Mouse (Mus musculus): Measurements from ENCODE around the gene P3h3. TPM values are rescaled to one million over a fixed set of nuclear protein-coding genes. Genes with fewer than 3 reads are reported as not detected.
"Not testable (repeated sequence)": the region's sequence is repeated elsewhere in the genome, so short reads cannot be mapped to it uniquely, and the experiment has no call there.

P3h3 gene
- polyA plus RNA-seq, 1 experiment from 2014 or later: 17.9 TPM

DNA sequence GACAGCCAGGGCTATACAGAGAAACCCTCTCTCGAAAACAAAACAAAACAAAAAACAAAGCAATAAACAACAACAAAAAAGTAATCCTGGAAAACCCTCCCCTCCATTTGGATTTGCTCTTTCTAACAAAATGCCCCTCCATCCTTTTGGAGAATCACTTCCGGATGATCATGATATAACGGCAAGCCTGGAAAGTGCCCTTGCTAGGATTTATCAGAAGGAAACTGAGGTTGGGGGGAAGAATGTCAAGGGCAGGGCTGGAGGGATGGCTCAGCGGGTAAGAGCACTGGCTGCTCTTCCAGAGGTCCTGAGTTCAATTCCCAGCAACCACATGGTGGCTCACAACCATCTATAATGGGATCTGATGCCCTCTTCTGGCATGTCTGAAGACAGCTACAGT is 53.9 kb downstream of the P3h3 start:
- H3K36me3 ChIP-seq; H3K9me3 ChIP-seq; H3K4me3 ChIP-seq (replicated peaks); ATAC-seq; H3K27me3 ChIP-seq (replicated peaks); H3K4me2 ChIP-seq (replicated peaks); H3K27ac ChIP-seq; H3K9ac ChIP-seq; H3K4me1 ChIP-seq (replicated peaks): not testable (repeated sequence)
- 92% methylated on average over 4 of the region's 4 CpGs for WGBS

DNA sequence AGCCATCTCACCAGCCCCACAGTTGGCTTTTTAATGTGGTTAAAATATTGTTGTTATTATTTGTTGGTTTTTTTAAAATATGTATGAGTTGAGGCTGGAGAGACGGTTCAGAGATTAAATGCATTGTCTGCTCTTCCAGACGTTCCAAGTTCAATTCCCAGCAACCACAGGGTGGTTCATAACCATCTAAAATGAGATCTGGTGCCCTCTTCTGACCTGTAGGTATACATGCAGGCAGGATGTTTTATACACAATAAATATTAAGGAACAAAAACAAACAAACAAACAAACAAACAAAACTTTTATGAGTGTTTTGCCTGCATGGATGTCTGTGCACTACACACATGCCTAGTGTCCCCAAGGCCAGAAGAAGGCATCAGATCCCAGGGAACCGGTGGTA is 54.5 kb downstream of the P3h3 start:
- ATAC-seq: no peak
- Histone ChIP-seq H3K27me3 (replicated peaks) (no peaks in the 10 kb centered on the region), H3K4me3 (replicated peaks) (no peak overlapping the region), H3K4me1 (replicated peaks) (peaks cover 7% of the 10 kb centered on the region), H3K4me2 (replicated peaks) (no peak overlapping the region), H3K9ac (no peak overlapping the region), H3K36me3 (no peaks in the 10 kb centered on the region), H3K27ac (no peak overlapping the region), H3K9me3 (no peaks in the 10 kb centered on the region)
- WGBS: 72% methylated on average over 3 of the region's 3 CpGs

- H3K9ac ChIP-seq; H3K4me1 ChIP-seq (replicated peaks); H3K9me3 ChIP-seq; H3K36me3 ChIP-seq; H3K4me3 ChIP-seq (replicated peaks); H3K27me3 ChIP-seq (replicated peaks): not testable (repeated sequence)
- WGBS: 15% methylated on average over 6 of the region's 9 CpGs
- ATAC-seq: 0 out of 2 replicates have a peak, but pooled peaks have one; percentile 13
- H3K27ac ChIP-seq: 0 out of 2 replicates have a peak overlapping the region, but pooled peaks have one; percentile 40
- peak overlapping the region; percentile 40 for H3K4me2 ChIP-seq (replicated peaks)
Measured at GRCm38 (mm10) chr6:124802400-124802799, 55.2 kb downstream of the P3h3 start.

DNA sequence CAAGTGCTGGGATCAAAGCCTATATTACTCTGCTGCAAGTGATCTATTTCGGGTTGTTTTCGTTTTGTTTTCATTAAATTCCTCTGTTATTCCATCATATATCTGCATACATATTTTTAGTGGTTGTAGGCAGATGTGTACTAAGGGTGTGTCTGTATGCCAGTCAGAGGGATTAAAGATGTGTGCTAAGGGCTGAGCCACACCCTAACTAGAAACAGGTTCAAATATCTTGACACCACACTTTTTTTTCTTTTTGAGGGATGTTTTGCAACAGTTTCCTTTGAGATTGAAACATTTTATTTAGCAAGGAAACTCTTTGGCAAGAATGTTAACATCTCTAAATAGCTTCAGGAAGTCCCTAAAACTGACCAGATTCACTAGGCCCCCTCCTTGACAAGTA is 61.4 kb downstream of the P3h3 start:
- Histone ChIP-seq H3K9me3 (no peaks in the 10 kb centered on the region), H3K27ac (no peak overlapping the region), H3K27me3 (replicated peaks) (no peaks in the 10 kb centered on the region), H3K4me1 (replicated peaks) (no peaks in the 10 kb centered on the region), H3K4me2 (replicated peaks) (no peak overlapping the region), H3K9ac (no peak overlapping the region), H3K4me3 (replicated peaks) (no peak overlapping the region), H3K36me3 (no peaks in the 10 kb centered on the region)
- peak; percentile 66; the same call in 1 of the 2 replicates for ATAC-seq
- WGBS: 75% methylated on average over 2 of the region's 2 CpGs

DNA sequence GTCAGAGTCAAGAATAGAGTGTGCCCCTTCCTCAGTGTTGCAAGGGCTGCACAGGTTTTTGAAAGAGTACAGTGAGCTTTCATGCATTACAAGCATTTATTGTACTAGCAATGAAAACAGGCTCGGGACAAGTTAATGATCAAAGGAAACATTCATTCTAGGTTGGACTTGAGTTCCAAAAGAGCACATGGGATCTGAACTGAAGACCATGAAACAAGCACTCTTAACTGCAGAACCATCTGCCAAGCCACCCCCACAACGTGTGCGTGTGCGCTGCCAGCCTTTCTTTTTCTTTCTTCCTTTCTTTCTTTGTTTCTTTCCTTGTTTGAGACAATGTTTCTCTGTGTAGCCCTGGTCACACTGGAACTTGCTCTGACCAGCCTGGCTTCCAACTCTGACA is 61.8 kb downstream of the P3h3 start:
- Histone ChIP-seq H3K27ac (no peak overlapping the region), H3K27me3 (replicated peaks) (no peaks in the 10 kb centered on the region), H3K4me3 (replicated peaks) (no peak overlapping the region), H3K36me3 (no peaks in the 10 kb centered on the region), H3K9me3 (no peaks in the 10 kb centered on the region), H3K4me1 (replicated peaks) (no peaks in the 10 kb centered on the region), H3K4me2 (replicated peaks) (no peak overlapping the region), H3K9ac (no peak overlapping the region)
- 81% methylated on average over 4 of the region's 4 CpGs for WGBS
- ATAC-seq: no peak

DNA sequence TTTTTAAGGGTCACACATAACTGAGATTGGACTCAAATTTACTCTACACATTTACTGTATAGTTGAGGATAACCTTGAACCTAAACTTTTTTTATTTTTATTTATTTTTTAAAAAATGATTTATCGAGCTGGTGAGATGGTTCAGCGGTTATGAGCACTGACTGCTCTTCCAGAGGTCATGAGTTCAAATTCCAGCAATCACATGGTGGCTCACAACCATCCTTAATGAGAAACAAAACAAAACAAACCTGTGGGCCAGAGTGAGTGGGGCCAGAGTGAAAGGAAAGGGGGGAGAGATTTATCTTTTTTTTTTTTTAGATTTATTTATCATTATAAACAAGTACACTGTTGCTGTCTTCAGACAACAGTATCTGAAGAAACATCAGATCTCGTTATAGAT is 65.6 kb downstream of the P3h3 start:
- H3K9me3 ChIP-seq: no peaks in the 10 kb centered on the region
- no peak overlapping the region for H3K4me2 ChIP-seq (replicated peaks)
- ATAC-seq: no peak
- WGBS: 79% methylated on average over 3 of the region's 3 CpGs
- no peak overlapping the region for H3K4me3 ChIP-seq (replicated peaks)
- no peaks in the 10 kb centered on the region for H3K36me3 ChIP-seq
- no peaks in the 10 kb centered on the region for H3K4me1 ChIP-seq (replicated peaks)
- H3K27ac ChIP-seq: no peak overlapping the region
- no peak overlapping the region for H3K9ac ChIP-seq
- no peaks in the 10 kb centered on the region for H3K27me3 ChIP-seq (replicated peaks)

Other genes starting within 250 kb of the P3h3 start
- gene C1s2, start 221.7 kb downstream of the P3h3 start, polyA plus RNA-seq (2015; fragmentation: Nextera tagmentation; extraction: Ambion mirVana): not detected in 2 replicates
- 134 and 145 TPM in 2 replicates for gene Lpcat3, start 194.7 kb downstream of the P3h3 start, polyA plus RNA-seq (2015; fragmentation: Nextera tagmentation; extraction: Ambion mirVana)
- gene Emg1, start 145.6 kb downstream of the P3h3 start, polyA plus RNA-seq (2015; fragmentation: Nextera tagmentation; extraction: Ambion mirVana): 225 and 231 TPM in 2 replicates
- 497 and 503 TPM in 2 replicates for gene Phb2, start 145.4 kb downstream of the P3h3 start, polyA plus RNA-seq (2015; fragmentation: Nextera tagmentation; extraction: Ambion mirVana)
- 16.7 and 17.7 TPM in 2 replicates for gene Ptpn6, start 119.0 kb downstream of the P3h3 start, polyA plus RNA-seq (2015; fragmentation: Nextera tagmentation; extraction: Ambion mirVana)
- 337 and 341 TPM in 2 replicates for gene Grcc10, start 116.4 kb downstream of the P3h3 start, polyA plus RNA-seq (2015; fragmentation: Nextera tagmentation; extraction: Ambion mirVana)
- gene Gm45234, start 101.7 kb downstream of the P3h3 start, polyA plus RNA-seq (2015; fragmentation: Nextera tagmentation; extraction: Ambion mirVana): not detected in 2 replicates
- gene Atn1, start 101.2 kb downstream of the P3h3 start, polyA plus RNA-seq (2015; fragmentation: Nextera tagmentation; extraction: Ambion mirVana): 10.5 and 11.9 TPM in 2 replicates
- 6.0 and 6.8 TPM in 2 replicates for gene Eno2, start 88.1 kb downstream of the P3h3 start, polyA plus RNA-seq (2015; fragmentation: Nextera tagmentation; extraction: Ambion mirVana)
- 0.11 and 0.13 TPM in 2 replicates for gene Lrrc23, start 78.0 kb downstream of the P3h3 start, polyA plus RNA-seq (2015; fragmentation: Nextera tagmentation; extraction: Ambion mirVana)
- 16.1 and 16.3 TPM in 2 replicates for gene Spsb2, start 49.1 kb downstream of the P3h3 start, polyA plus RNA-seq (2015; fragmentation: Nextera tagmentation; extraction: Ambion mirVana)
- gene Tpi1, start 43.5 kb downstream of the P3h3 start, polyA plus RNA-seq (2015; fragmentation: Nextera tagmentation; extraction: Ambion mirVana): 1,094 and 1,127 TPM in 2 replicates
- gene Usp5, start 28.3 kb downstream of the P3h3 start, polyA plus RNA-seq (2015; fragmentation: Nextera tagmentation; extraction: Ambion mirVana): 116 and 118 TPM in 2 replicates
- gene Cdca3, start 28.2 kb downstream of the P3h3 start, polyA plus RNA-seq (2015; fragmentation: Nextera tagmentation; extraction: Ambion mirVana): 166 and 177 TPM in 2 replicates
- 1.2 and 1.3 TPM in 2 replicates for gene Gnb3, start 17.5 kb downstream of the P3h3 start, polyA plus RNA-seq (2015; fragmentation: Nextera tagmentation; extraction: Ambion mirVana)
- 0.99 and 1.1 TPM in 2 replicates for gene Gpr162, start 6.2 kb upstream of the P3h3 start, polyA plus RNA-seq (2015; fragmentation: Nextera tagmentation; extraction: Ambion mirVana)
- 0.40 and 0.48 TPM in 2 replicates for gene Cd4, start 30.5 kb upstream of the P3h3 start, polyA plus RNA-seq (2015; fragmentation: Nextera tagmentation; extraction: Ambion mirVana)
- 2.2 and 2.9 TPM in 2 replicates for gene Lag3, start 54.0 kb upstream of the P3h3 start, polyA plus RNA-seq (2015; fragmentation: Nextera tagmentation; extraction: Ambion mirVana)
- 241 and 282 TPM in 2 replicates for gene Ptms, start 62.4 kb upstream of the P3h3 start, polyA plus RNA-seq (2015; fragmentation: Nextera tagmentation; extraction: Ambion mirVana)
- 336 and 340 TPM in 2 replicates for gene Mlf2, start 73.6 kb upstream of the P3h3 start, polyA plus RNA-seq (2015; fragmentation: Nextera tagmentation; extraction: Ambion mirVana)
- 159 and 170 TPM in 2 replicates for gene Cops7a, start 107.8 kb upstream of the P3h3 start, polyA plus RNA-seq (2015; fragmentation: Nextera tagmentation; extraction: Ambion mirVana)
- gene Pianp, start 138.9 kb upstream of the P3h3 start, polyA plus RNA-seq (2015; fragmentation: Nextera tagmentation; extraction: Ambion mirVana): 1.8 and 2.1 TPM in 2 replicates
- 13.4 and 14.3 TPM in 2 replicates for gene Zfp384, start 151.4 kb upstream of the P3h3 start, polyA plus RNA-seq (2015; fragmentation: Nextera tagmentation; extraction: Ambion mirVana)
- gene Ing4, start 182.0 kb upstream of the P3h3 start, polyA plus RNA-seq (2015; fragmentation: Nextera tagmentation; extraction: Ambion mirVana): 96.2 and 103 TPM in 2 replicates
- gene Acrbp, start 191.9 kb upstream of the P3h3 start, polyA plus RNA-seq (2015; fragmentation: Nextera tagmentation; extraction: Ambion mirVana): 8.5 and 9.3 TPM in 2 replicates
- gene Lpar5, start 210.2 kb upstream of the P3h3 start, polyA plus RNA-seq (2015; fragmentation: Nextera tagmentation; extraction: Ambion mirVana): 5.8 and 6.1 TPM in 2 replicates
- 62.3 and 62.6 TPM in 2 replicates for gene Chd4, start 238.2 kb upstream of the P3h3 start, polyA plus RNA-seq (2015; fragmentation: Nextera tagmentation; extraction: Ambion mirVana)